Mouse (Mus musculus): ENCODE measurements at regions not wholly inside any gene's neighbourhood (a gene's known extent, or its start where the extent isn't known, plus 50 kb on each side); places are given as distances from the start of the nearest gene placed in this dataset.

- intact Hi-C loops (cut with DNase I): no loop called here
- Histone ChIP-seq H3K4me3 (no peak overlapping the region), H3K27ac (no peak overlapping the region)
- no peak for DNase-seq
- no peak for TF ChIP-seq CTCF (IDR thresholded peaks at IDR 0.05)
Measured at GRCm38 (mm10) chr1:71722211-71723038, 69.4 kb upstream of the Fn1 start.
